Mouse (Mus musculus) embryonic facial prominence, embryonic 11.5 days (tissue): ENCODE measurements around the gene Sdccag8. TPM values are rescaled to one million over a fixed set of nuclear protein-coding genes. Genes with fewer than 3 reads are reported as not detected.

Experiments
- ATAC-seq: fragments of 200-750 bp; cut with Nextera tagmentation; replicated peaks from 2 replicates; pipeline ENCODE4 v1.8.0; 2017; ENCODE audit warnings: low read depth; ENCODE audit not compliant: insufficient number of reproducible peaks, low FRiP score, low TSS enrichment
- DNase-seq: peaks from one replicate; pipeline ENCODE4 v3.0.0-alpha.2; 2015; ENCODE audit warnings: low spot score
- H3K27ac ChIP-seq: fragments of 300-500 bp; sonication (generic); replicated peaks from 2 replicates; pipeline ENCODE4 v1.5.1; 2014; ENCODE audit warnings: mild to moderate bottlenecking, low read depth, low read length, control low read depth
- H3K27me3 ChIP-seq: fragments of 300-500 bp; sonication (generic); 2 replicates; pipeline ENCODE4 v1.6.1; 2014; ENCODE audit warnings: mild to moderate bottlenecking, low read length, moderate library complexity, mixed read lengths; ENCODE audit not compliant: control insufficient read depth, insufficient read depth
- H3K36me3 ChIP-seq: fragments of 300-500 bp; sonication (generic); replicated peaks from 2 replicates; pipeline ENCODE4 v1.6.1; 2014; ENCODE audit warnings: low read depth, mild to moderate bottlenecking, low read length, moderate library complexity, mixed read lengths; ENCODE audit not compliant: control insufficient read depth, insufficient read depth
- H3K4me1 ChIP-seq: fragments of 300-500 bp; sonication (generic); 2 replicates; pipeline ENCODE4 v1.6.1; 2014; ENCODE audit warnings: low read length, mixed read lengths; ENCODE audit not compliant: control insufficient read depth, insufficient read depth
- H3K4me2 ChIP-seq: fragments of 300-500 bp; sonication (generic); 2 replicates; pipeline ENCODE4 v1.6.1; 2014; ENCODE audit warnings: low read depth, mild to moderate bottlenecking, control low read depth, low read length, moderate library complexity
- H3K4me3 ChIP-seq: fragments of 300-500 bp; sonication (generic); 2 replicates; pipeline ENCODE4 v1.5.1; 2014; ENCODE audit warnings: low read depth, low read length, control low read depth
- H3K9ac ChIP-seq: fragments of 300-500 bp; sonication (generic); replicated peaks from 2 replicates; pipeline ENCODE4 v1.6.1; 2014; ENCODE audit warnings: mild to moderate bottlenecking, control low read depth, low read length
- H3K9me3 ChIP-seq: fragments of 300-500 bp; sonication (generic); replicated peaks from 2 replicates; pipeline ENCODE4 v1.6.1; 2016; ENCODE audit warnings: mild to moderate bottlenecking, low read length, inconsistent platforms, mixed read lengths; ENCODE audit not compliant: control insufficient read depth
- WGBS: fragments of 180-500 bp; shearing (Covaris S2); extraction: QIAGEN DNeasy Blood & Tissue Kit; methylation state at CpG from one replicate; pipeline ENCODE4 v1.1.7; 2014; 5-methylcytosine and 5-hydroxymethylcytosine counted together
- microRNA counts: library from miRNA; unstranded; fragments of <30 nt; microRNA quantifications from one replicate; lab custom pipeline; 2016
- microRNA-seq: library from miRNA; unstranded; fragments of <30 nt; microRNA quantifications from one replicate; pipeline ENCODE4, GENCODE M21; 2016; ENCODE audit warnings: borderline number of aligned reads
- polyA plus RNA-seq: library from polyadenylated mRNA; unstranded; fragments of >200 nt; fragmentation: Nextera tagmentation; extraction: Ambion mirVana; gene quantifications from 2 replicates; pipeline ENCODE4 v1.2.1, GENCODE M21; 2014

Sdccag8 gene
- polyA plus RNA-seq, 1 experiment from 2014 or later, result 15.7 TPM

GRCm38 (mm10) chr1:177067123-177067646 lies 252.7 kb downstream of the Sdccag8 start:
- Histone ChIP-seq H3K4me1 (no peaks in the 10 kb centered on the region), H3K27ac (no peak overlapping the region), H3K27me3 (no peaks in the 10 kb centered on the region), H3K9me3 (no peaks in the 10 kb centered on the region), H3K4me3 (no peak overlapping the region), H3K9ac (no peak overlapping the region), H3K36me3 (no peaks in the 10 kb centered on the region), H3K4me2 (no peak overlapping the region)
- DNase-seq (no peak), ATAC-seq (no peak)
- WGBS, result 85% methylated on average over 8 of the region's 8 CpGs

- H3K4me2 ChIP-seq, result no peak overlapping the region
- no peaks in the 10 kb centered on the region for H3K27me3 ChIP-seq
- no peak overlapping the region for H3K9ac ChIP-seq
- DNase-seq (no peak), ATAC-seq (no peak)
- H3K4me1 ChIP-seq, result no peaks in the 10 kb centered on the region
- no peaks in the 10 kb centered on the region for H3K36me3 ChIP-seq
- whole genome bisulfite sequencing, result 91% methylated on average over 2 of the region's 2 CpGs
- H3K9me3 ChIP-seq, result no peaks in the 10 kb centered on the region
- H3K4me3 ChIP-seq, result no peak overlapping the region
- no peak overlapping the region for H3K27ac ChIP-seq
These were observed 254.7 kb downstream of the Sdccag8 start for GRCm38 (mm10) chr1:177069161-177069560.

MicroRNAs encoded within 50 kb of the gene (microRNA counts, 519-probe panel; counts per million panel counts)
- 3,794 counts per million, percentile 57 among the panel's probes with 10 or more counts for microRNA mmu-miR-350 (lab: Ali Mortazavi, UCI)

Small RNA genes within 50 kb of the gene (microRNA-seq; reads per million reads assigned to microRNA genes)
- not detected for gene Gm25993
- gene Mir350, result 413 reads per million, percentile 61 among the genes with 10 or more reads in this experiment

Other genes starting within 250 kb of the Sdccag8 start
- 46.5 and 50.5 TPM in 2 replicates for gene Cep170, start 593 bp upstream of the Sdccag8 start, polyA plus RNA-seq